Mouse (Mus musculus) hindbrain, embryonic 10.5 days (tissue): ENCODE results near the gene Wwox. TPM values are rescaled to one million over a fixed set of nuclear protein-coding genes. Genes with fewer than 3 reads are reported as not detected.
A peak's percentile ranks its signal among the peaks of the same experiment; 100 is the strongest.

ENCODE experiments used
- DNase-seq: peaks from one replicate; pipeline ENCODE4 v3.0.0-alpha.2; 2017; ENCODE audit warnings: low spot score
- H3K27ac ChIP-seq: fragments of 300-500 bp; sonication (generic); 2 replicates; pipeline ENCODE4 v1.5.1; 2016; ENCODE audit warnings: mild to moderate bottlenecking, moderate library complexity
- H3K27me3 ChIP-seq: fragments of 300-500 bp; sonication (generic); 2 replicates; pipeline ENCODE4 v1.6.1; 2016; ENCODE audit warnings: mild to moderate bottlenecking; ENCODE audit not compliant: poor library complexity, insufficient read depth, severe bottlenecking
- H3K36me3 ChIP-seq: fragments of 300-500 bp; sonication (generic); 2 replicates; pipeline ENCODE4 v1.6.1; 2016; ENCODE audit warnings: mild to moderate bottlenecking, moderate library complexity
- H3K4me1 ChIP-seq: fragments of 300-500 bp; sonication (generic); replicated peaks from 2 replicates; pipeline ENCODE4 v1.6.1; 2016; ENCODE audit warnings: mild to moderate bottlenecking
- H3K4me3 ChIP-seq: fragments of 300-500 bp; sonication (generic); 2 replicates; pipeline ENCODE4 v1.5.1; 2016; ENCODE audit warnings: mild to moderate bottlenecking, moderate library complexity
- H3K9me3 ChIP-seq: fragments of 300-500 bp; sonication (generic); 2 replicates; pipeline ENCODE4 v1.6.1; 2016; ENCODE audit warnings: mild to moderate bottlenecking, moderate library complexity
- WGBS: fragments of 180-500 bp; shearing (Covaris S2); methylation state at CpG from one replicate; pipeline ENCODE4 v1.1.7; 2016; 5-methylcytosine and 5-hydroxymethylcytosine counted together
- polyA plus RNA-seq: library from polyadenylated mRNA; unstranded; fragments of >200 nt; fragmentation: Nextera tagmentation; extraction: Ambion mirVana; gene quantifications from 2 replicates; pipeline ENCODE4 v1.2.1, GENCODE M21; 2016

The Wwox gene
- polyA plus RNA-seq, 1 experiment from 2014 or later: 12.5 TPM

GRCm38 (mm10) chr8:114872491-114872890 is 433.0 kb downstream of the Wwox start:
- WGBS: 85% methylated on average over 3 of the region's 3 CpGs
- DNase-seq: no peak
- Histone ChIP-seq H3K27me3 (0 out of 2 replicates have a peak, but pooled peaks cover 4% of the 10 kb centered on the region), H3K4me1 (peaks cover 25% of the 10 kb centered on the region), H3K27ac (no peak overlapping the region), H3K36me3 (no peaks in the 10 kb centered on the region), H3K9me3 (peaks cover 11% of the 10 kb centered on the region), H3K4me3 (no peak overlapping the region)

GRCm38 (mm10) chr8:114875161-114875560 is 435.7 kb downstream of the Wwox start:
- no peak for DNase-seq
- H3K27ac ChIP-seq: peak overlapping the region; percentile 71
- peaks cover 29% of the 10 kb centered on the region for H3K27me3 ChIP-seq
- peaks cover 50% of the 10 kb centered on the region for H3K4me1 ChIP-seq
- H3K4me3 ChIP-seq: no peak overlapping the region
- peaks cover 3% of the 10 kb centered on the region; the same call in 1 of the 2 replicates for H3K9me3 ChIP-seq
- whole genome bisulfite sequencing: 83% methylated on average over 5 of the region's 5 CpGs
- H3K36me3 ChIP-seq: no peaks in the 10 kb centered on the region

DNA sequence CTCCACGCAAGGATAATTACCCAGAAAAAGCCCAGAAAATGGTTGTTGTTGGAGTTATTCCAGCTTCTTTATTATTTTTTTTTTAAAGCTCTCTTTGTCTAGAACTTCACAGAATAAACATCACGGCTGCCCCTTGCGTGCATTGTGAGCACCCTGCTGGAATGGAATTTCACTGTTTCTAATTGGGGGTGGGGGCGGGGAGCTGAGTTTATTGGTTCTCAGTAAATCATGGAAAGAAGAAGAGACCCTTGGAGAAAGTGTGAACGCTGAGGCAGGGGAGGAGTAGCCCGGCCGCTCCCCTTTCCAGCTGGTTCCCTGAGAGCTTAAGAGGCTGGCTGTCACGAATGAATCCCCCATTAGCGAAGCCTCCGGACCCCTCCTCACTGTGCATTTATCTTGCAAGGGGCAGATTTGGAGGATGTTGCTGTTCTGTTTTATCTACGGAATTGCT is 436.7 kb downstream of the Wwox start:
- H3K4me1 ChIP-seq: peaks cover 54% of the 10 kb centered on the region
- DNase-seq: peak; percentile 51
- H3K27ac ChIP-seq: peak overlapping the region; percentile 71
- H3K36me3 ChIP-seq: no peaks in the 10 kb centered on the region
- peaks cover 29% of the 10 kb centered on the region for H3K27me3 ChIP-seq
- WGBS: 7% methylated on average over 11 of the region's 11 CpGs
- peaks cover 3% of the 10 kb centered on the region; the same call in 1 of the 2 replicates for H3K9me3 ChIP-seq
- H3K4me3 ChIP-seq: no peak overlapping the region

DNA sequence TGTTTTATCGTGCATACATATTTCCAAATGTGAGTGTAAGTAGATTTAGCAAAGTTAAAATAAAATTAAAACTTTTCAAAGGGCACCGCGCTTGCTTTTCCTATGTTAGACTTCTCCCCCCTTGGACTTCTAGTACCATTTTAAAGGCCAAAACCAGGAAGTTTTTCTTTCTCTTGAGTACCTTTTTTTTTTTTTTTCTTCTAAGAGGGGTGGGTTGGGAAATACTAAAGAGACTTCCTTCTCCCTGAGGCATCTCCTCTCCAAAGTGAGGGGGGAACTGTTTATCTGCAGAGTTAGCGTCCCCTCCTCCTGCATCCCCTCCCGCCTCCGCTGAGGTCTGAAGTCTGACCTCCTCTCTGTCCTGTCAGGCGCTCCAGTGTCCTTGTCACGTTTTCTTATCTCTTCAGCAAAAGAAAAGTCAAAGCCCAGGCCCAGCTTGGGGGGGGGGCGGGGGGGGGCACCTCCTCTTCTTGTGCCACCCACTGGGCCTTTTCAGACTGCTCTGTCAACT is 437.3 kb downstream of the Wwox start:
- Histone ChIP-seq H3K36me3 (no peaks in the 10 kb centered on the region), H3K4me1 (peaks cover 59% of the 10 kb centered on the region)
- WGBS: 30% methylated on average over 9 of the region's 9 CpGs

GRCm38 (mm10) chr8:114877234-114877633 is 437.8 kb downstream of the Wwox start:
- Histone ChIP-seq H3K27me3 (peaks cover 29% of the 10 kb centered on the region), H3K9me3 (no peaks in the 10 kb centered on the region), H3K27ac (peak overlapping the region; percentile 67), H3K4me3 (no peak overlapping the region), H3K4me1 (peaks cover 64% of the 10 kb centered on the region), H3K36me3 (no peaks in the 10 kb centered on the region)
- DNase-seq: no peak
- WGBS: 63% methylated on average over 10 of the region's 10 CpGs

More for the DNA sequence above, 437.3 kb downstream of the Wwox start:
- Histone ChIP-seq H3K9me3 (peaks cover under 1% of the 10 kb centered on the region; the same call in 1 of the 2 replicates), H3K4me3 (no peak overlapping the region), H3K27me3 (peaks cover 29% of the 10 kb centered on the region), H3K27ac (peak overlapping the region; percentile 67)
- DNase-seq: peak; percentile 20

DNA sequence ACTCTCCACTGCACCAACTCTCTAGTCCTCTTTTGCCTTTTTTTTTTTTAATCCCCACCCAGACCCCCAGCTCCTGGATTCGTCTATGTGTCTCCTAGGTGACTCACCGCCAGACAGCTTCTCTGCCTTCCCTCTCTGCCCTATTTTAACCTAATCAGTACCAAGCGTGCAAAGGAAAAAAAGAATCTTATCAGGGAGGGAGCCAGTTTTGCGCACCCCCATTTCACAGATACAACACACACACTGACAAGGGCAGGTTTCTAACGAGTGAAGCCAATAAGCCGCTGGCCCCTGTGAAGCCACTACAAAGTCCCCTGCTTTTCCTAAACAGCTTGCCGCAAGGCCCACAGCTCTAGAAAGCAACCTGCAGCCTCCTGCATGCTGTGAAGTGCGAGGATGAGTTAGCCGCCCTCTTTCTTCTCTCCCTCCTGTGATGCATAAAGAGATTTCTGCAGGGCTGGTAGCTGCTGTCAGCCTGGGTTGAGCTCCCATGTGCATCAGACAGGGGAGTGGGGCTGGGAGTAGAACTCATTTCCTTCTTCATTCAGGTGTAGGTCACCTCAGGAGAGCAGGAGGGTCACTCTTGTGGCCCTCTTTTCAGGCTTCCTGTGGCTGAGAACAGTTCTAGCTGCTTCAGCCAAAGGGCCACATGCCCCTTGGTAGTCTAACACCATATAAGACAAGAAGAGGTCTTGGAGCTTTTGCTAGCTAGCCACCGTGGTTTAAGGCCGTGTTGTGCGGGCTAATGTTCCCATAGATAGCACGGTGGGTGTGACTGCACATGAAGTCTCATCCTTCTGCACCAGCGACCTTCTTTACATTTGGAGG is 439.2 kb downstream of the Wwox start:
- Histone ChIP-seq H3K4me1 (peaks cover 72% of the 10 kb centered on the region), H3K9me3 (no peaks in the 10 kb centered on the region), H3K4me3 (no peak overlapping the region), H3K27me3 (peaks cover 29% of the 10 kb centered on the region), H3K27ac (peak overlapping the region; percentile 64), H3K36me3 (no peaks in the 10 kb centered on the region)
- DNase-seq: no peak
- WGBS: 65% methylated on average over 14 of the region's 14 CpGs

DNA sequence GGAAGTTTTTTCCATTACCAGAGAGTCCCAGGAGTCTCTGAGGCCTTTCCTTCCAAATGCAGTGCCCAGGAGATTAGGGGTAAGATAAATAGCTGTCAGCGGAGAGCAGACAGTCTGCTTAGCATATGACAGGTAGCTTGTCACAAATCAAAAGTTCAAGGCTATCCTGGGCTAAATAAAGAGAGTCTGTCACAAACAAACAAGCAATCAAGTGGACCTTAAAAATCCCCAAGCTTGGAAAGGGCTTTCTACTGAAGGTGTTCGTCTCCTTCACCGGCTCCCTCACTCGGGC is 439.8 kb downstream of the Wwox start:
- 93% methylated on average over 4 of the region's 4 CpGs for WGBS
- Histone ChIP-seq H3K27ac (peak overlapping the region; percentile 64), H3K9me3 (no peaks in the 10 kb centered on the region), H3K36me3 (no peaks in the 10 kb centered on the region), H3K27me3 (peaks cover 29% of the 10 kb centered on the region), H3K4me3 (no peak overlapping the region), H3K4me1 (peaks cover 72% of the 10 kb centered on the region)
- no peak for DNase-seq

DNA sequence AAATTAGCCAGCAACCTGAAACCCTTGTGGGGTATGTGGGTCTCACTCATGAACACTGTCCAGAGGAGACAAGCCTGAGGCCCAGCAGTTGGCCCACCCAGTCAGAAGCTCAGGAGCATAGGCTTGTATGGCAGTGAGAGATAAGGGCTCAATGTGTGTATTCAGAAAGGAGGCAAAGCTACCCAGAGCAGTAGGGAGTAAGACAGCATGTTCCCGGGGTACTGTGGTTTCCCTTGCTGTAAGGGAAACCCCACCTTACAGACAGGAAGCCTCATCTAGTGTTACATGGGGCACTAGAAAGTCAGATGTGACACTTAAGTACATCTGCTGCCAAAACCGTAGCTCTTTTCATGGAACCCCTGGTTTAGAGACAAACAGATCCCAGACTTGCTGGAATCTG is 440.2 kb downstream of the Wwox start:
- Histone ChIP-seq H3K27me3 (peaks cover 29% of the 10 kb centered on the region), H3K36me3 (no peaks in the 10 kb centered on the region), H3K4me3 (no peak overlapping the region), H3K9me3 (no peaks in the 10 kb centered on the region), H3K4me1 (peaks cover 72% of the 10 kb centered on the region), H3K27ac (0 out of 2 replicates have a peak overlapping the region, but pooled peaks have one; percentile 36)
- 70% methylated on average over 2 of the region's 2 CpGs for WGBS
- DNase-seq: no peak

GRCm38 (mm10) chr8:114880475-114881135 is 441.1 kb downstream of the Wwox start:
- Histone ChIP-seq H3K36me3 (no peaks in the 10 kb centered on the region), H3K27ac (no peak overlapping the region), H3K4me1 (peaks cover 74% of the 10 kb centered on the region), H3K4me3 (no peak overlapping the region), H3K9me3 (no peaks in the 10 kb centered on the region), H3K27me3 (peaks cover 31% of the 10 kb centered on the region)
- WGBS: 83% methylated on average over 8 of the region's 8 CpGs
- no peak for DNase-seq

- peak overlapping the region; percentile 46 for H3K27ac ChIP-seq
- H3K9me3 ChIP-seq: no peaks in the 10 kb centered on the region
- H3K4me3 ChIP-seq: no peak overlapping the region
- DNase-seq: no peak
- peaks cover 60% of the 10 kb centered on the region for H3K4me1 ChIP-seq
- 66% methylated on average over 5 of the region's 5 CpGs for WGBS
- no peaks in the 10 kb centered on the region for H3K36me3 ChIP-seq
- peaks cover 32% of the 10 kb centered on the region for H3K27me3 ChIP-seq
Measured at GRCm38 (mm10) chr8:114881891-114882401, 442.5 kb downstream of the Wwox start.

DNA sequence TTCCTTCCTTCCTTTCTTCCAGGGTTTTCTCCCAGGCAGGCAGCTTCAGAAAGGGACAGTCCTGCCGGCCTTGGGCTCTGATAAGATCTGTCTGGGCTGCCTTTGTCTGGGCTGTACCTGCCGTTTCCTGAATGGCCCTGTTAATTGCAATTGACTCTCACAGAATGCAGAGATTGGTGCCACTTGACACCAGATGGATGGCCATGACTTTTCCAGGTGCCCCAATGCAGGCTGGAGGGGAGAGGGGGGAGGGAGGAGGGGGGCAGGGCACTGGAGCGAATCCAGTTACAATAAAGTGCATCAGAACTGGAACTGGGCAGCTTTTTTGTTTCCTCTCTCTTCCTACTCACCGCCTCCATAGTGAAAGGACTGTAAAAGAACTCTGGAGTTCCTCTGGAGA is 443.0 kb downstream of the Wwox start:
- peaks cover 28% of the 10 kb centered on the region for H3K27me3 ChIP-seq
- H3K27ac ChIP-seq: peak overlapping the region; percentile 46
- DNase-seq: no peak
- 34% methylated on average over 4 of the region's 4 CpGs for WGBS
- H3K36me3 ChIP-seq: no peaks in the 10 kb centered on the region
- H3K9me3 ChIP-seq: no peaks in the 10 kb centered on the region
- H3K4me3 ChIP-seq: no peak overlapping the region
- peaks cover 55% of the 10 kb centered on the region for H3K4me1 ChIP-seq

DNA sequence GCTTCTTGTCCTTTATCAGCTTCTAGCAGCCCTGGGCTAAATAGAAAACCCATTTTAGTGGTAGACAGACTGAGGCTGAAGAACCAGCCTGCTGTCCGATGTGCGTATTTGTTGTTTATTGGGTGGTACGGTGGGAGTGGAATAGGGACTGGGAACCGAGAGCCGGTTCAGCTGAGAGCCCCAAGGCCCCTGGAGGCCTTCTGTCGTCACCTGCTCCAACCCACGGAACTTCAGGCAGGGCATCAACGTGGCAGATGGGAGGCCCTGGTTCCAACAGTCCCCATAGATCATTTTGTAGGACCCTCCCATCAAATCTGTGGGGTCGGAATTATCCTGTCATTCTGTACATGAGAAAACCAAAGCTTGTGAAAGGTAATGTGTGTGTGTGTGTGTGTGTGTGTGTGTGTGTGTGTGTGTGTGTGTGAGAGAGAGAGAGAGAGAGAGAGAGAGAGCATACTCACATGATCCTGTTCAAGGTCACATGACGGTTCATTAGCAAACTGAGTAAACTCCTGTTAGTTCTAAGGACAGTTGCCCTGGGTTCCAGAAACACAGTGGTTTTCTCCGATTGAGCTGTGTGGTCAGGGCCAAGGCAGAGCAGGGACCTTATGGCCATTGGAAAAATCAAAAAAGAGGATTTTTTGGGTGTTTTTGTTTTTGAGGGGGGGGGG is 443.6 kb downstream of the Wwox start:
- DNase-seq: no peak
- Histone ChIP-seq H3K27me3 (peaks cover 23% of the 10 kb centered on the region), H3K9me3 (no peaks in the 10 kb centered on the region), H3K4me3 (no peak overlapping the region), H3K4me1 (peaks cover 49% of the 10 kb centered on the region), H3K36me3 (no peaks in the 10 kb centered on the region), H3K27ac (peak overlapping the region; percentile 46; the same call in 1 of the 2 replicates)
- 79% methylated on average over 11 of the region's 11 CpGs for WGBS
